ENCODE assay signal across 17 mouse cellular contexts in genomic region chr4:95861074-95861473, GRCm38 (mm10).
DNase-seq lines count a peak whose midpoint lies in the region; ATAC-seq and TF ChIP-seq lines count a peak whose summit lies in the region.
"Had no signal": no experiment of that assay in that cellular context is flagged by ENCODE, and none has a peak within 500 bp of the region (broad histone marks: within the 10 kb centered on the region; RNA-seq: fewer than 3 reads in every experiment).

No protein-coding gene starts in this region.

- H3K36me3 ChIP-seq in intestine, embryonic 14.5 days (ENCODE audit: control insufficient read depth, insufficient read depth, low read length), result no peaks in the 10 kb centered on the region
- no peaks in the 10 kb centered on the region for H3K36me3 ChIP-seq in intestine, postnatal 0 days (ENCODE audit: control insufficient read depth, insufficient read depth)
- H3K36me3 ChIP-seq: embryonic facial prominence, embryonic 13.5 days; forebrain, embryonic 12.5 days; midbrain, embryonic 12.5 days had no signal

- no peaks in the 10 kb centered on the region for H3K9me3 ChIP-seq in intestine, embryonic 14.5 days (ENCODE audit: control insufficient read depth, low read length)
- no peaks in the 10 kb centered on the region for H3K9me3 ChIP-seq in intestine, postnatal 0 days (ENCODE audit: control insufficient read depth)
- H3K9me3 ChIP-seq: embryonic facial prominence, embryonic 13.5 days; forebrain, embryonic 12.5 days; midbrain, embryonic 12.5 days had no signal

- no peak overlapping the region for H3K9ac ChIP-seq in intestine, embryonic 14.5 days (ENCODE audit: low read length)
- no peak overlapping the region for H3K9ac ChIP-seq in intestine, postnatal 0 days (ENCODE audit: low read depth, low read length)
- H3K9ac ChIP-seq: embryonic facial prominence, embryonic 13.5 days; forebrain, embryonic 12.5 days; hindbrain, embryonic 14.5 days; midbrain, embryonic 12.5 days had no signal

- no peak overlapping the region for H3K4me3 ChIP-seq in intestine, embryonic 14.5 days (ENCODE audit: low read depth, low read length)
- no peak overlapping the region for H3K4me3 ChIP-seq in intestine, postnatal 0 days (ENCODE audit: low read depth, low read length)
- H3K4me3 ChIP-seq: embryonic facial prominence, embryonic 13.5 days; forebrain, embryonic 12.5 days; midbrain, embryonic 12.5 days had no signal

- TF ChIP-seq CTCF in intestine, postnatal 0 days (IDR thresholded peaks at IDR 0.05; ENCODE audit: low read depth), result no peak

- peaks cover 24% of the 10 kb centered on the region; the same call in 1 of the 2 replicates for H3K4me1 ChIP-seq in intestine, embryonic 14.5 days (replicated peaks; ENCODE audit: control insufficient read depth, insufficient read depth, low read length)
- H3K4me1 ChIP-seq in intestine, postnatal 0 days (replicated peaks; ENCODE audit: control insufficient read depth, insufficient read depth, low read length), result 0 out of 2 replicates have a peak, but pooled peaks cover 4% of the 10 kb centered on the region
- H3K4me1 ChIP-seq: midbrain, embryonic 12.5 days had no signal

- DNase-seq in intestine, embryonic 14.5 days (ENCODE audit: low spot score), result peak; percentile 42
- peak; percentile 26 for DNase-seq in retina, postnatal 1 day
- DNase-seq in retina, embryonic 14.5 days (ENCODE audit: low spot score), result no peak
- peak; percentile 59 for DNase-seq in gastrocnemius, postnatal 25 days
- DNase-seq in cerebellum, adult 9-11 months, result no peak
- no peak for DNase-seq in cerebellum, adult 9-10 months
- DNase-seq: cerebellum, adult 8-10 months; kidney, postnatal 25 days; layer of hippocampus, postnatal 36 days; lung, postnatal 36 days; right cerebral cortex, postnatal 25 days had no signal

- H3K4me2 ChIP-seq in intestine, embryonic 14.5 days (ENCODE audit: low read length), result no peak overlapping the region
- no peak overlapping the region for H3K4me2 ChIP-seq in intestine, postnatal 0 days (replicated peaks; ENCODE audit: low read depth)
- H3K4me2 ChIP-seq: embryonic facial prominence, embryonic 13.5 days; forebrain, embryonic 12.5 days; hindbrain, embryonic 14.5 days; midbrain, embryonic 12.5 days had no signal

- ATAC-seq in intestine, embryonic 14.5 days (replicated peaks; ENCODE audit: low FRiP score, low TSS enrichment, low read depth), result no peak
- no peak for ATAC-seq in intestine, postnatal 0 days
- ATAC-seq: Patski had no signal

- 35% methylated on average over 4 of the region's 4 CpGs for WGBS in intestine, embryonic 14.5 days
- 51% methylated on average over 4 of the region's 4 CpGs for WGBS in intestine, postnatal 0 days

- no peaks in the 10 kb centered on the region for H3K27me3 ChIP-seq in intestine, embryonic 14.5 days (replicated peaks; ENCODE audit: control insufficient read depth, insufficient read depth, low read length)
- no peaks in the 10 kb centered on the region for H3K27me3 ChIP-seq in intestine, postnatal 0 days (replicated peaks; ENCODE audit: control insufficient read depth, insufficient read depth, low read length)
- H3K27me3 ChIP-seq: embryonic facial prominence, embryonic 13.5 days; forebrain, embryonic 12.5 days; midbrain, embryonic 12.5 days; Patski had no signal

- H3K27ac ChIP-seq in intestine, embryonic 14.5 days (ENCODE audit: low read depth), result peak overlapping the region; percentile 25; the same call in 1 of the 2 replicates
- no peak overlapping the region for H3K27ac ChIP-seq in intestine, postnatal 0 days (ENCODE audit: low read depth, low read length)
- H3K27ac ChIP-seq: embryonic facial prominence, embryonic 13.5 days; forebrain, embryonic 12.5 days; hindbrain, embryonic 14.5 days; midbrain, embryonic 12.5 days had no signal

Comparison
In these comparisons a context has a peak if more than half of its experiments do, and no peak if none do; other contexts are left out.
1. DNase-seq: peak in intestine, embryonic 14.5 days (single experiment), retina, postnatal 1 day (single experiment) and gastrocnemius, postnatal 25 days (single experiment); none in retina, embryonic 14.5 days (single experiment), cerebellum, adult 9-11 months (single experiment) and cerebellum, adult 9-10 months (single experiment).